ENCODE assay signal across 10 mouse cellular contexts in the genomic region with DNA sequence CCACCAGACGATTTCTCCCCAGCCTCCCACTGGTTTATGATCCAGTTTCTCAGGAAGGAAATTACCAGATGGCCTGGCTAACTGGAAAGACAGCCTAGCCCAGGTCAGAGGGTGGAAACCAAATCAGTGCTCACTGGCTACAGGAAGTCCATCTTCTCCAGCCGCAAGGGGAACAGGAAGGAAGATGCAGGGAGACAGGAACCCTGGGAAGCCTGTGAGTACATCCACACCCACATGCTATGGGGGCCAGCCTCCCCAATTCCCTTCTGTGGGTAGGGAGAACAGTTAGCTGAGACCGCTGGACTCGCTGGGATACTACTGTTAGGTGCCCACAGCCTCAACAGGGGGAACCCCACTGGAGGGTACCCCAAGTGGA. TPM values are rescaled to one million over a fixed set of nuclear protein-coding genes. Genes with fewer than 3 reads are reported as not detected.
A peak's percentile ranks its signal among the peaks of the same experiment; 100 is the strongest.
DNase-seq lines count a peak whose midpoint lies in the region; ATAC-seq and TF ChIP-seq lines count a peak whose summit lies in the region.
"Had no signal": no experiment of that assay in that cellular context is flagged by ENCODE, and none has a peak within 500 bp of the region (broad histone marks: within the 10 kb centered on the region; RNA-seq: fewer than 3 reads in every experiment).

No protein-coding gene starts in this region.

- DNase-seq in heart, adult 18-20 months, result peak; percentile 58 to 84
- no peak for DNase-seq in heart, postnatal 14 days
- peak; percentile 65 to 83 for DNase-seq in heart, adult 9 months (ENCODE audit: low spot score in 2 of 2)
- DNase-seq in kidney, postnatal 10 days, result peak; percentile 51
- DNase-seq in midbrain, postnatal 0 days (ENCODE audit: low spot score), result no peak
- no peak for DNase-seq in Muller cell, postnatal 12 days (ENCODE audit: inconsistent ontology term)
- DNase-seq in retina, postnatal 1 day, result no peak
- DNase-seq: cerebellum, adult 11 months had no signal

- no peak overlapping the region for H3K9ac ChIP-seq in midbrain, postnatal 0 days (replicated peaks; ENCODE audit: low read length, poor library complexity, severe bottlenecking)

- peaks cover 7% of the 10 kb centered on the region for H3K36me3 ChIP-seq in midbrain, postnatal 0 days (ENCODE audit: insufficient read depth, low read length)

- no peaks in the 10 kb centered on the region for H3K9me3 ChIP-seq in midbrain, postnatal 0 days (ENCODE audit: low read length)

- no peaks in the 10 kb centered on the region; the same call in 1 of the 2 replicates for H3K4me1 ChIP-seq in midbrain, postnatal 0 days (ENCODE audit: insufficient read depth, low read length)

- ATAC-seq in midbrain, postnatal 0 days (ENCODE audit: low FRiP score), result no peak
- no peak for ATAC-seq in CD4-positive, CD25-positive, alpha-beta regulatory T cell, adult 4 months

- H3K4me3 ChIP-seq in midbrain, postnatal 0 days (ENCODE audit: low read depth, low read length), result no peak overlapping the region

- no peaks in the 10 kb centered on the region for H3K27me3 ChIP-seq in midbrain, postnatal 0 days (ENCODE audit: insufficient read depth, low read length)

- H3K27ac ChIP-seq in midbrain, postnatal 0 days (ENCODE audit: low read depth, low read length), result peak overlapping the region; percentile 63; the same call in 1 of the 2 replicates

- WGBS in midbrain, postnatal 0 days, result 80% methylated on average over 4 of the region's 4 CpGs

- intact Hi-C loops in heart, postnatal 14 days (cut with DNase I), result no loop called here

- H3K4me2 ChIP-seq in midbrain, postnatal 0 days (ENCODE audit: low read depth, low read length, poor library complexity, severe bottlenecking), result no peak overlapping the region

- TF ChIP-seq CTCF in midbrain, postnatal 0 days (IDR thresholded peaks at IDR 0.05), result no peak

RNA-seq across cellular contexts. Expression of a gene that starts 10.7 kb away (rescaled TPM):
- 10 to 100 TPM; 39.6 to 40.5 TPM for total RNA-seq in heart, adult 18-20 months (2021)
- 10 to 100 TPM; 41.8 to 46.5 TPM for total RNA-seq in heart, postnatal 14 days (2021)
- total RNA-seq in midbrain, postnatal 0 days (2014; rRNA removed), result 4.1 and 5.6 TPM in 2 replicates
- polyA plus RNA-seq in midbrain, postnatal 0 days (2015; fragmentation: Nextera tagmentation; extraction: Ambion mirVana), result 3.0 and 3.9 TPM in 2 replicates
- polyA plus RNA-seq in CD4-positive, CD25-positive, alpha-beta regulatory T cell, adult 4 months (2017; shearing (Covaris generic)), result 10 to 100 TPM in 1 of 2 experiments, 1 to 10 TPM in 1; 8.1 to 11.3 TPM

RNA-seq across cellular contexts. Expression of a gene that starts 16.9 kb away (rescaled TPM):
- total RNA-seq in heart, adult 18-20 months (2021), result under 1 TPM; 0.47 to 0.69 TPM
- under 1 TPM; 0.74 to 0.80 TPM for total RNA-seq in heart, postnatal 14 days (2021)
- total RNA-seq in midbrain, postnatal 0 days (2014; rRNA removed), result 0.19 TPM in 1 of 2 replicates, not detected in the other
- 0.17 TPM in 1 of 2 replicates, not detected in the other for polyA plus RNA-seq in midbrain, postnatal 0 days (2015; fragmentation: Nextera tagmentation; extraction: Ambion mirVana)
- not detected for polyA plus RNA-seq in CD4-positive, CD25-positive, alpha-beta regulatory T cell, adult 4 months (2017; shearing (Covaris generic))

RNA-seq across cellular contexts. Expression of a gene that starts 34.8 kb away (rescaled TPM):
- 1 to 10 TPM; 1.1 to 1.3 TPM for total RNA-seq in heart, adult 18-20 months (2021)
- total RNA-seq in heart, postnatal 14 days (2021), result 1 to 10 TPM; 2.7 TPM
- total RNA-seq in midbrain, postnatal 0 days (2014; rRNA removed), result 5.8 and 8.9 TPM in 2 replicates
- polyA plus RNA-seq in midbrain, postnatal 0 days (2015; fragmentation: Nextera tagmentation; extraction: Ambion mirVana), result 5.8 and 7.1 TPM in 2 replicates
- not detected for polyA plus RNA-seq in CD4-positive, CD25-positive, alpha-beta regulatory T cell, adult 4 months (2017; shearing (Covaris generic))

RNA-seq across cellular contexts. Expression of a gene that starts 35.8 kb away (rescaled TPM):
- not detected for total RNA-seq in heart, adult 18-20 months (2021)
- not detected for total RNA-seq in heart, postnatal 14 days (2021)
- total RNA-seq in midbrain, postnatal 0 days (2014; rRNA removed), result not detected in 2 replicates
- not detected in 2 replicates for polyA plus RNA-seq in midbrain, postnatal 0 days (2015; fragmentation: Nextera tagmentation; extraction: Ambion mirVana)
- not detected for polyA plus RNA-seq in CD4-positive, CD25-positive, alpha-beta regulatory T cell, adult 4 months (2017; shearing (Covaris generic))
- total RNA-seq: neutrophil, adult 5-6 weeks had no signal

RNA-seq across cellular contexts. Expression of a gene that starts 37.0 kb away (rescaled TPM):
- total RNA-seq in heart, adult 18-20 months (2021), result 100 to 1,000 TPM in 1 of 2 experiments, 10 to 100 TPM in 1; 82.6 to 103 TPM
- 10 to 100 TPM; 78.6 to 85.9 TPM for total RNA-seq in heart, postnatal 14 days (2021)
- total RNA-seq in midbrain, postnatal 0 days (2014; rRNA removed), result 95.5 and 98.5 TPM in 2 replicates
- polyA plus RNA-seq in midbrain, postnatal 0 days (2015; fragmentation: Nextera tagmentation; extraction: Ambion mirVana), result 79.4 and 90.0 TPM in 2 replicates
- polyA plus RNA-seq in CD4-positive, CD25-positive, alpha-beta regulatory T cell, adult 4 months (2017; shearing (Covaris generic)), result 10 to 100 TPM; 49.9 to 52.2 TPM

Comparison
In these comparisons a context has a peak if more than half of its experiments do, and no peak if none do; other contexts are left out.
1. DNase-seq: peak in heart, adult 18-20 months (2 of 2), heart, adult 9 months (2 of 2) and kidney, postnatal 10 days (single experiment); none in heart, postnatal 14 days (0 of 2), midbrain, postnatal 0 days (single experiment), Muller cell, postnatal 12 days (single experiment) and retina, postnatal 1 day (single experiment).